Comparison of ENCODE assay signal across 8 mouse cellular contexts in the genomic region with DNA sequence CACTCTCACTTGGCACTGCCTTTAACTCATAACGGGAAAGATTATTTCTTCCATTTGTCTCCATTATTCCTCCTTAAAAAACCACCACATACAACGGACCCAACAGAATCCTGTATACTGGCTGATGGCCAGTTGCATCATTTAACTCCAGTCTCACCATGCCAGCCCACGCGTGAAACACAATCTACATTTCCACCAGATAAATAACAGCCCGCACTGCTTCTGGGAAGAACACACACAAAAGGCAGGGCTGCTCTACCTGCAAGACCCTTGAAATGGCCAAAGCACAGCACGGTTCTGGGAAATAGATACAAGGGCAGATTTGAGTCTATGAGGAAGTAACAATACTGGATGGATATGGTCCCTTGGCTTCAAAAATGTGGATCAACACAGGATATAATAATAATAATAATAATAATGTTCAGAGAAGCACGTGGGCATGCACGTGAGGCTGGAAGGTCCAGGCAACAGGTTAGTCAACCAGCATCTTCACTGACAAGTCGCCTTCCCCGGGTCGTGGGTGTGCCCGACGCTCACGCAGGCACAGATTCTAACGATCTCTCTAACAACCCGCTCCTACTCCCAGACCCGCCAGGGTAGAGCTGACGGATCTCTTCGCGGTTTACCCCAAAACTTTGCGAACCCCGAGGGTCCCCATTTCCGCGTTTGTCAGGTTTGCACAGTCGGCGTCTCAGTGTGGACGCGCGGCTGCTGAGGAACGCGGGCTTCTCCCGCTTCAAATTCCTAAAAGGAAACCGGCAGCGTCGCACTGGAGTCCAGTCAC. TPM values are rescaled to one million over a fixed set of nuclear protein-coding genes. Genes with fewer than 3 reads are reported as not detected.
DNase-seq lines count a peak whose midpoint lies in the region; ATAC-seq and TF ChIP-seq lines count a peak whose summit lies in the region.

No protein-coding gene starts in this region.

- no peaks in the 10 kb centered on the region; the same call in 1 of the 2 replicates for H3K36me3 ChIP-seq in testis, adult 2 months (ENCODE audit: control insufficient read depth, insufficient read depth, low read length)
- H3K36me3 ChIP-seq in forebrain, embryonic 15.5 days = no peaks in the 10 kb centered on the region
- no peaks in the 10 kb centered on the region for H3K36me3 ChIP-seq in kidney, postnatal 0 days (ENCODE audit: insufficient read depth, low read length)

- WGBS in forebrain, embryonic 15.5 days = 4% methylated on average over 35 of the region's 35 CpGs
- 4% methylated on average over 35 of the region's 35 CpGs for whole genome bisulfite sequencing in kidney, postnatal 0 days

- peak overlapping the region; percentile 84 for H3K27ac ChIP-seq in testis, adult 2 months (ENCODE audit: control insufficient read depth, insufficient read depth, low read depth, low read length)
- peak overlapping the region; percentile 88 for H3K27ac ChIP-seq in forebrain, embryonic 15.5 days (replicated peaks)
- H3K27ac ChIP-seq in kidney, postnatal 0 days = peak overlapping the region; percentile 89

- H3K4me2 ChIP-seq in forebrain, embryonic 15.5 days (replicated peaks) = peak overlapping the region; percentile 55
- peak overlapping the region; percentile 90 for H3K4me2 ChIP-seq in kidney, postnatal 0 days (ENCODE audit: low read length)

- peak overlapping the region; percentile 94 for H3K4me3 ChIP-seq in testis, adult 2 months (ENCODE audit: control insufficient read depth, low read depth, low read length)
- H3K4me3 ChIP-seq in forebrain, embryonic 15.5 days = peak overlapping the region; percentile 63
- peak overlapping the region; percentile 81 for H3K4me3 ChIP-seq in kidney, postnatal 0 days (replicated peaks; ENCODE audit: low read depth, low read length)

- peak overlapping the region; percentile 66 for H3K9ac ChIP-seq in forebrain, embryonic 15.5 days (replicated peaks)
- H3K9ac ChIP-seq in kidney, postnatal 0 days (ENCODE audit: low read depth, low read length) = peak overlapping the region; percentile 80

- TF ChIP-seq CTCF in testis, adult 2 months (IDR thresholded peaks at IDR 0.05; ENCODE audit: control insufficient read depth, insufficient read depth, insufficient replicate concordance, low read depth, low read length) = no peak
- TF ChIP-seq CTCF in kidney, postnatal 0 days (IDR thresholded peaks at IDR 0.05; ENCODE audit: low read depth) = no peak

- no peaks in the 10 kb centered on the region for H3K27me3 ChIP-seq in testis, adult 2 months (ENCODE audit: control insufficient read depth, insufficient read depth, low read length)
- no peaks in the 10 kb centered on the region for H3K27me3 ChIP-seq in forebrain, embryonic 15.5 days
- H3K27me3 ChIP-seq in kidney, postnatal 0 days (ENCODE audit: insufficient read depth, low read length) = no peaks in the 10 kb centered on the region

- no peak for TF ChIP-seq POLR2A in testis, adult 2 months (IDR thresholded peaks at IDR 0.05; ENCODE audit: control insufficient read depth, low read depth, low read length)

- peaks cover 8% of the 10 kb centered on the region for H3K4me1 ChIP-seq in testis, adult 2 months (ENCODE audit: control insufficient read depth, insufficient read depth, low read length)
- H3K4me1 ChIP-seq in forebrain, embryonic 15.5 days = peaks cover 23% of the 10 kb centered on the region
- H3K4me1 ChIP-seq in kidney, postnatal 0 days (replicated peaks; ENCODE audit: insufficient read depth, low read length) = peaks cover 25% of the 10 kb centered on the region

- DNase-seq in adrenal gland, adult 8-10 months = peak; percentile 51
- DNase-seq in adrenal gland, adult 2 months = no peak
- no peak for DNase-seq in testis, postnatal 10 days (ENCODE audit: low spot score)
- DNase-seq in kidney, postnatal 0 days (ENCODE audit: low spot score) = peak; percentile 51
- DNase-seq in thymus, adult 18-20 months = peak; percentile 51 to 67

- peak; percentile 33 for ATAC-seq in forebrain, embryonic 15.5 days (replicated peaks)
- ATAC-seq in kidney, postnatal 0 days (replicated peaks; ENCODE audit: low FRiP score, low read depth) = peak; percentile 23; the same call in 1 of the 2 replicates
- ATAC-seq in megakaryocyte-erythroid progenitor cell, adult 5-6 weeks (replicated peaks; ENCODE audit: low FRiP score, low TSS enrichment, poor library complexity, severe bottlenecking) = peak; percentile 48; the same call in 1 of the 2 replicates

- H3K9me3 ChIP-seq in forebrain, embryonic 15.5 days = no peaks in the 10 kb centered on the region
- H3K9me3 ChIP-seq in kidney, postnatal 0 days (replicated peaks; ENCODE audit: low read length) = no peaks in the 10 kb centered on the region

RNA-seq across cellular contexts. Expression of a gene that starts 1.0 kb away (rescaled TPM):
- 10 to 100 TPM; 40.1 to 61.6 (median 48.3) TPM for total RNA-seq in adrenal gland, adult 8-10 months (2022)
- total RNA-seq in adrenal gland, adult 2 months (2021) = 10 to 100 TPM; 32.7 to 48.5 TPM
- polyA plus RNA-seq in adrenal gland, adult 2 months (2012; rRNA removed) = 16.5 and 17.8 TPM in 2 replicates
- polyA plus RNA-seq in testis, adult 2 months (2012; rRNA removed) = 84.7 and 87.1 TPM in 2 replicates
- 141 and 146 TPM in 2 replicates for polyA plus RNA-seq in forebrain, embryonic 15.5 days (2015; fragmentation: Nextera tagmentation; extraction: Ambion mirVana)
- 41.1 and 51.4 TPM in 2 replicates for polyA plus RNA-seq in kidney, postnatal 0 days (2015; fragmentation: Nextera tagmentation; extraction: Ambion mirVana)
- total RNA-seq in megakaryocyte-erythroid progenitor cell, adult 5-6 weeks (2014; fragmentation: Nextera tagmentation) = 19.8 and 34.0 TPM in 2 replicates
- 8.5 and 22.3 TPM in 2 replicates for total RNA-seq in megakaryocyte-erythroid progenitor cell, adult 5-6 weeks (2017)

RNA-seq across cellular contexts. Expression of a gene that starts 48.8 kb away (rescaled TPM):
- total RNA-seq in adrenal gland, adult 8-10 months (2022) = under 1 TPM; 0.37 to 0.81 (median 0.68) TPM
- total RNA-seq in adrenal gland, adult 2 months (2021) = under 1 TPM; 0.52 to 0.63 TPM
- 0.34 and 0.36 TPM in 2 replicates for polyA plus RNA-seq in adrenal gland, adult 2 months (2012; rRNA removed)
- polyA plus RNA-seq in testis, adult 2 months (2012; rRNA removed) = 295 and 322 TPM in 2 replicates
- polyA plus RNA-seq in forebrain, embryonic 15.5 days (2015; fragmentation: Nextera tagmentation; extraction: Ambion mirVana) = 0.83 and 1.5 TPM in 2 replicates
- 0.43 TPM in 2 replicates for polyA plus RNA-seq in kidney, postnatal 0 days (2015; fragmentation: Nextera tagmentation; extraction: Ambion mirVana)
- total RNA-seq in megakaryocyte-erythroid progenitor cell, adult 5-6 weeks (2014; fragmentation: Nextera tagmentation) = 49.4 and 90.6 TPM in 2 replicates
- 23.5 and 54.2 TPM in 2 replicates for total RNA-seq in megakaryocyte-erythroid progenitor cell, adult 5-6 weeks (2017)

RNA-seq across cellular contexts. Expression of a gene that starts 51.4 kb away (rescaled TPM):
- total RNA-seq in adrenal gland, adult 8-10 months (2022) = 100 to 1,000 TPM; 148 to 169 (median 160) TPM
- 100 to 1,000 TPM; 111 to 141 TPM for total RNA-seq in adrenal gland, adult 2 months (2021)
- 48.7 and 49.2 TPM in 2 replicates for polyA plus RNA-seq in adrenal gland, adult 2 months (2012; rRNA removed)
- 23.5 and 25.0 TPM in 2 replicates for polyA plus RNA-seq in testis, adult 2 months (2012; rRNA removed)
- 163 and 174 TPM in 2 replicates for polyA plus RNA-seq in forebrain, embryonic 15.5 days (2015; fragmentation: Nextera tagmentation; extraction: Ambion mirVana)
- 247 and 249 TPM in 2 replicates for polyA plus RNA-seq in kidney, postnatal 0 days (2015; fragmentation: Nextera tagmentation; extraction: Ambion mirVana)
- 162 and 174 TPM in 2 replicates for total RNA-seq in megakaryocyte-erythroid progenitor cell, adult 5-6 weeks (2014; fragmentation: Nextera tagmentation)
- 182 and 194 TPM in 2 replicates for total RNA-seq in megakaryocyte-erythroid progenitor cell, adult 5-6 weeks (2017)

Comparison
In these comparisons a context has a peak if more than half of its experiments do, and no peak if none do; other contexts are left out.
1. DNase-seq: peak in adrenal gland, adult 8-10 months (single experiment), kidney, postnatal 0 days (single experiment) and thymus, adult 18-20 months (2 of 2); none in adrenal gland, adult 2 months (single experiment) and testis, postnatal 10 days (single experiment).
2. RNA of a gene that starts 48.8 kb away (polyA plus RNA-seq): 295 to 322 TPM in testis, adult 2 months; 0.83 to 1.5 TPM in forebrain, embryonic 15.5 days, 0.43 TPM in kidney, postnatal 0 days and 0.34 to 0.36 TPM in adrenal gland, adult 2 months; every median in the first group is over 100 times any median in the second.
3. Peak in every context shown above with its lines, with median percentiles within 50 percentile points of each other: H3K27ac ChIP-seq, H3K4me3 ChIP-seq and ATAC-seq.